Mouse (Mus musculus) embryo, embryonic 10.5 days (tissue): Measurements from ENCODE around the gene Cby3.
"Not testable (repeated sequence)": the region's sequence is repeated elsewhere in the genome, so short reads cannot be mapped to it uniquely, and the experiment has no call there.

Experiments
- DNase-seq: peaks from one replicate; pipeline ENCODE4 v3.0.0-alpha.2; 2015; ENCODE audit warnings: low spot score

The Cby3 gene

DNA sequence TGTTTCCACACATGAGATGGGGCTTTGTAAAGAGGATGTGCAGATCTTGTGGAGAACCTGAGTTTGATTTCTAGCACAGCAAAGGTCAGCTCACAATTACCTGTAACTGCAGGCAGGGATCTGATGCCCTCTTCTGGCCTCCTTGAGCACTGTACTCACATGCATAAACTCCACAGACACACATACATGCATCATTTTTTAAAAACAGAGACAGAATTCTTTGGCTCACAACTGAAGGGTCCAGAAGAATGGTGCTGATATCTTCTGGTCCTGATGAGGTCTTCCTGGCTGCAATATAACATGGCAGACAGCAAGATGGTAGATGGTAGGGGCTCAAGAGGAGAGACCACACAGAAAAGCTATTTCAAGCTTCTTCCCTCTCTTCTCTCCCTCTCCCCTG, at the start of gene Cby3:
Gene Cby3 (plus strand): TSS at position 301 of the 400 bp plus-strand sequence.
- DNase-seq = no peak

GRCm38 (mm10) chr11:50312803-50313202, 41.5 kb upstream of the Cby3 start:
- no peak for DNase-seq

DNA sequence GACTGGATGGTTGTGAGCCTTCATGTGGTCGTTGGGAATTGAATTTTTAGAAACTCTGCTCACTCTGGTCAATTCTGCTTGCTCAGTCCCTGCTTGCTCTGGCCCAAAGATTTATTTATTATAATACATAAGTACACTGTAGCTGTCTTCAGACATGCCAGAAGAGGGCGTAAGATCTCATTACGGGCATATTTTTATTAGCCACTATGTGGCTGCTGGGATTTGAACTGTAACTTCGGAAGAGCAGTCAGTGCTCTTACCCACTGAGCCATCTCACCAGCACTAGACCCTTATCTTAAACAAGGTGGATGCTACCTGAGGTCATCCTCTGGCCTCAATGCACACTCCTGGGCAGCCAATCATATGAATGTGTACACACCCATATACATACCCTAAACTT, 34.9 kb upstream of the Cby3 start:
- DNase-seq = not testable (repeated sequence)

DNA sequence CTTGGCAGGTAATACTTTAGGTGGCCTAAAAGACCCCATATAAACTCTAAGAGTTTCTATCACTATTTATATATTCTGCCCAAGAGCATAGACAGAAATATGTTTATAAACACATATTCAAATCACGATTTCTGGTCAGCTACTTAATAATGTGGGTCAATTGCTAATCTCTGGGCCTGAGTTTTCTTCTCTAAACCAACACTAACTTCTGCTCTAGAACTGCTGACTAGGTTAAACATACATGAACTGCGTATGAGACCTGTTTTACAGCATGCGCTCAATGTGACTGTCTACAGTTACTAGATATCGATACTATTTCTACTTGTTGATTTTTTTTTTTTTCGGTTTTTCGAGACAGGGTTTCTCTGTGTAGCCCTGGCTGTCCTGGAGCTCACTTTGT, 33.0 kb upstream of the Cby3 start:
- DNase-seq = no peak

DNA sequence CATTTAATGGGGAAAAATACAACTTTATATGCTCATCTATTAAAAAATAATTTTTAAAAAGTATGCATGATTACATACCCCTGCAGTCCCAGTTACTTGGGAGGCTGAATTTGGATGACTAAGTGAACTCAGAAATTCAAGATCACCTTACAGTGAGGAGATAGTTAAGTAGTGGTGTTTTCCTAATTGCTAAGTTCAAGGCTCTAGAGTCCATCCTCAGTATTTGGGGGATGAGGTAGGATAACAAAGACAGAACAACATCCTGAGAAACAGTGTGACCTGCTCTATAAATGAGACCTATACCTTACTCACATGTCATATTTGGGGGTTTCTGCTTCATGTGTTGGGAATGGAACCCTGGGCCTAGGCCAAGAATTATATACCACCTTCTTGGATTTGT, 31.9 kb upstream of the Cby3 start:
- no peak for DNase-seq

DNA sequence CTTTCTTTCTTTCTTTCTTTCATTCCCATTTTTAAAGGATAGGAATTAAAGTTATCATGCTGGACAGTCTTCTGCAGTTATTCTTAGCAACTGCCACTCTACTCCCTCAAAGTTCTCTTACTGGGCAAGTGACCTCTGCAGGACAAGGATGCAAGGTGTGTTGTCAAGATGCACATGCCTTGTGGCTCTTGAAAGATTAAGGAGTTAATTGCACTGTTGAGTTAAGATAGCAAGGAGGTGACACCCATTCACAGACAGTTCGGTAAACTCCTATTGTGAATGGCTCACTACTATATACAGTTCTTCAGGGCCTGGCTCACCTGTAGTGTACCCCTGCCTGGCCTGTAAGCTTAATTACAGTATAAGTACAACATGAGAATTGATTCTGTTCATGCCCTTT, 30.4 kb upstream of the Cby3 start:
- no peak for DNase-seq

- DNase-seq = peak; percentile 44
These were observed 29.4 kb upstream of the Cby3 start for GRCm38 (mm10) chr11:50324751-50325471.

GRCm38 (mm10) chr11:50325496-50326301, 28.6 kb upstream of the Cby3 start, which contains the start of gene Canx:
Canx (minus strand) TSS chr11:50325673.
- DNase-seq = peak; percentile 100

- DNase-seq = peak; percentile 36
These were observed 27.8 kb upstream of the Cby3 start for GRCm38 (mm10) chr11:50326302-50326966.

DNA sequence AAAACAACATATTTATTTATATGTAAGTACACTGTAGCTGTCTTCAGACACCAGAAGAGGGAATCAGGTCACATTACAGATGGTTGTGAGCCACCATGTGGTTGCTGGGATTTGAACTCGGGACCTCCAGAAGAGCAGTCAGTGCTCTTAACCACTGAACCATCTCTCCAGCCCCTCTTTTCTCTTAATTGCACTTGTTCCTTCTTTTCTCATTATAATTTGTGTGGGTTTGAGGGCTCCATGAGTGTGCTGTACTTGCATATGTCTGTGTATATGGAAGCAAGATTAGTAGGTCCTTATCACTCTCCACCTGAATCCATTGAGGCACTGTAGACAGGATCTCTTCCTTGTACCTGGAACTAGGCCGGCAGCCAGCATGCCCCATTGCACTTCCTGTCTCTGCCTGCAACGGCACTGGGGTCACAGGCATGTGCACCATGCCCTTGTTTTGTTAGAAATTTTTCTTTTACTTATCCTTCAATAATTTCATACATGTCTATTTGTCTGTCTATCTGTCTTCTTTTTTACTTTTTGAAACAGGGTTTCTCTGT, 26.1 kb upstream of the Cby3 start:
- no peak for DNase-seq

DNA sequence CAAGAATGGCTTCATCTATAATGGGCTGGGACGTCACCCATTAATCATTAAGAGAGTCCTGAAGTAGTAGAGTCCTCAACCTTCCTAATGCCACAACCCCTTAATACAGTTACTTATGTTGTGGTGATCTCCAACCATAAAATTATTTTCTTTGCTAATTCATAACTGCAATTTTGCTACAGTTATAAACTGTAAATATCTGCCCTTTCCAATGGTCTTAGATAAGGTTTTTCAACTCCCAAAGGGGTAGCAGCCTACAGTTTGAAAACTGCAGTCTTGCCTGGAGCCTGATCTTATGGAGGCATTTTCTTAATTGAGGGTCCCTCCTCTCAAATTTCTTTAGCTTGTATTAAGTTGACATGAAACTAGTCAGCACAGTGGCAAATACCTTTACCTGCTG, 24.9 kb upstream of the Cby3 start:
- DNase-seq = no peak

- DNase-seq = no peak
These were observed 21.1 kb upstream of the Cby3 start for GRCm38 (mm10) chr11:50333181-50333580.

GRCm38 (mm10) chr11:50336126-50336525, 18.1 kb upstream of the Cby3 start:
- DNase-seq = no peak

GRCm38 (mm10) chr11:50336891-50337290, 17.4 kb upstream of the Cby3 start:
- DNase-seq = no peak

- DNase-seq = no peak
These were observed 8.8 kb upstream of the Cby3 start for GRCm38 (mm10) chr11:50345486-50345885.

DNA sequence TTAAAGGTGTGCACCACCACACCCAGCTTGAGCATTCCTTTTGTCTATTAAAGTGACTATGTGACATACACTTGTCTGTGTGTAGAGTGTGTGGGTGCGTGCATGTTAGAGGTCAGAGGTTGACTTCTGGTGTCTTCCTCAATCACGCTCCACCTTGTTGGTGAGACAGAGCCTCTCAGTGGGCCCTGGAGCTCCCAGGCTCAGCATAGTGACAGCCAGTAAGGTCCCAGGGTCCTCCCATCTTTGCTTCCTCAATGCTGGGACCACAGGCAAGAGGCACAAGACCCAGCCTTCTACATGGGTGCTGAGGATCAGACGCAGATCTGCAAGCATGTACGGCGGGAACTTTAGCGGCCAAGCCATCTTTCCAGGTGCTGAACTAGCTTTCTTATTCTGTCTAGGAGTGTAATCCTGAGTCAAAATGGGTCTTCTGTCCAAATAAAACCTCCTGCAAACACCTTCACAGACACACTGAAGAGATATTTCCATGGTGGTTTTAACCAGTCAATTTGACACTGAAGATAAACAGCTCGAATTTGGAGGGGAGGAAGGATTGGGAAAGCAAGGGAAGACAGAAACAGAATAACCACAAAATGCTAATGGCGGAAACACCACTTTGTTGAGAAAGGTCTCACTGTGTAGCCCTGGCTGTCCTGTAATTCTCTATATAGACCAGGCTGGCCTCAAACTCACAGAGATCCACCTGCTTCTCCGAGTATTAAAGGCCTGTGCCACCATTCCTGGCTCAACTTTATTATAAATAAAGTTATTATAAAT, 7.8 kb upstream of the Cby3 start:
- DNase-seq = no peak

DNA sequence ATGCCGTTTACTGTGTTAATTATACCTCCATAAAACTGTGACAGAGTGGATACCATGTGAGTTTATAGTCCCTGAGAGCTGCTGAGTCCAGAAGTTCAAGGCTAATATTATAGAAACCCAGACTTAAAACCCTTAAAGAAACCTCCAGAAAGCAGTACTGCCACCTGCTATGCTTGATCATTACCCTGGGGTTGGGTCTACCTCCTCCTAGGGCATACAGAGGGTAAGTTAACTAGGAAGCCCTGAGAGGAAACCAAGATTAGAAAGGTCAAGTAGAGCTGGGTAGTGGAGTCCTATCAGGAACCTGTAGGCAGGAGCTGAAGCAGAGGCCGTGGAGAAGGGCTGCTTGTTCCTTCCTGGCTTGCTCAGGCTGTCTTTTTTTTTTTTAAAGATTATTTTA, 2.1 kb upstream of the Cby3 start:
- no peak for DNase-seq

GRCm38 (mm10) chr11:50354851-50355250, 589 bp downstream of the Cby3 start:
- no peak for DNase-seq

- no peak for DNase-seq
These were observed 1.1 kb downstream of the Cby3 start for GRCm38 (mm10) chr11:50355395-50355794.

GRCm38 (mm10) chr11:50358950-50359861, 4.9 kb downstream of the Cby3 start:
- DNase-seq = peak; percentile 82

DNA sequence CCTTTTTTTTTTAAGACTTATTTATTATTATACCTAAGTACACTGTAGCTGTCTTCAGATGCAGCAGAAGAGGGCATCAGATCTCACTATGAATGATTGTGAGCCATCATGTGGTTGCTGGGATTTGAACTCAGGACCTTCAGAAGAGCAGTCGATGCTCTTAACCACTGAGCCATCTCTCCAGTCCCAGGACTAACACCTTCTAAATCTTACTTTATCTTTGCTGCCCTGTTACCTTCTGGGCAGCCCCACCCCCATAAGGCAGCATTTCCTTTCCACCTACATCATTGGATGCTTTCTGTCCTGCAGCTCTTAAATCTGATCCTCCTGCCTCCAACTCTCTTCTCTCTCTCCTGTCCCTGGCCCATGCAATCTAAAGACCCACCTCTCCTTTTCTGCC, 7.0 kb downstream of the Cby3 start:
- not testable (repeated sequence) for DNase-seq
